Mouse (Mus musculus) central nervous system, embryonic 18 days (tissue): Measurements from ENCODE around the gene Fopnl. TPM values are rescaled to one million over a fixed set of nuclear protein-coding genes. Genes with fewer than 3 reads are reported as not detected.

Experiments
- polyA plus RNA-seq: library from polyadenylated mRNA; depleted of rRNA; stranded (reverse); fragments of >200 nt; gene quantifications from 2 replicates; pipeline ENCODE4 v1.2.3, GENCODE M21; 2012; rRNA removed

The Fopnl gene
- 88.5 and 94.8 TPM in 2 replicates for polyA plus RNA-seq

GRCm38 (mm10) chr16:14316884-14317876, at the start of gene Fopnl:
Gene Fopnl, minus strand, starts transcription at chr16:14317405.

GRCm38 (mm10) chr16:14361362-14362098, 44.3 kb upstream of the Fopnl start, which contains the start of gene Abcc1:
Gene Abcc1, plus strand, starts transcription at chr16:14361558.

GRCm38 (mm10) chr16:14291223-14291622, 26.0 kb downstream of the Fopnl start, which contains the start of gene Myh11:
Gene Myh11, minus strand, starts transcription at chr16:14291372.

Other genes starting within 250 kb of the Fopnl start
- 20.1 and 20.3 TPM in 2 replicates for gene Nde1, start 154.1 kb downstream of the Fopnl start, polyA plus RNA-seq
- gene Marf1, start 154.1 kb downstream of the Fopnl start, polyA plus RNA-seq = 17.9 and 18.1 TPM in 2 replicates
- gene Myh11, start 26.0 kb downstream of the Fopnl start, polyA plus RNA-seq = 0.87 and 1.2 TPM in 2 replicates
- gene Abcc1, start 44.2 kb upstream of the Fopnl start, polyA plus RNA-seq = 12.5 and 13.7 TPM in 2 replicates
- 0.01 TPM in 1 of 2 replicates, not detected in the other for gene A630010A05Rik, start 244.9 kb upstream of the Fopnl start, polyA plus RNA-seq